Mouse (Mus musculus) frontal cortex, postnatal 14 days (tissue): Measurements from ENCODE around the gene Wscd2.

Source experiments
- DNase-seq, 2 experiments: peaks; one replicate each; pipeline ENCODE4 v3.0.0; 2022; ENCODE audit warnings: low spot score in 2 of 2

Wscd2 gene

DNA sequence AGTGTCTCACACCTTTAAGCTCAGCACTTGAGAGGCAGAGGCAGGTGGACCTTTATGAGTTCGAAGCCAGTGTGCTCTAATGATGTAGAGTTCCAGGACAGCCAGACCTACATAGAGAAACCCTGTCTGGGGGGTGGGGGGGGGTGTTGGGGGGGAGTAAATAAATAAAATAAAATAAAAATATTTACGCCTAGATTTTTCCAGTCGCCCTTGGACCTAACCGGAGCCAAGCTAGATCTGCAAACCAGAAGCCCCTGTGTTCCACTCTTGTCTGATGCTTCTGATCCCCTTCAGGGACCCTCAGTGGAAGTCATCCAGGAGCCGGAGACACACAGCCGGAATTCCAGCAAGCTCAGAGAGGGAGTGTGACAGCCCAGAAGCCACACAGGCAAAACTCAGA, at the start of gene Wscd2:
Gene Wscd2, plus strand, starts transcription at position 301 of the 400 bp plus-strand sequence.
- no peak for DNase-seq

DNA sequence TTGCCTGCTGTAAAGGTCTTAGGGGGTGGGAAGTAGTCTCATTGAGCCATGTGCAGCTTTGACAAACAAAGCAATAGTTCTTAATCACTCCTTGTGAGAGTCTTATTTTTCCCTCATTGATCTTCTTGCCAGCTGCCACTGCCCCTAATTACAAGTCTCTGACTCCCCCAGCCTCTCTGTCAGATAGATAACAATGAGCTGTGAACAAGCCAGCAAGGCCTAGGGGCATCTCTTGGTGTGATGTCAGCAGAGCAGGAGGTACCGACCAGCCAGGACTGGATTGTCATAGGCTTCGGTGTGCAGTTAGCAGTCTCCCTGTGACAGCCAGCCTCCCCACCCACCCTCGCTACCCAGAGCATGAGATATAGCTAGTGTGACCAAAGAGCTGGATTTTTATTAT, 48.0 kb upstream of the Wscd2 start:
- no peak for DNase-seq

DNA sequence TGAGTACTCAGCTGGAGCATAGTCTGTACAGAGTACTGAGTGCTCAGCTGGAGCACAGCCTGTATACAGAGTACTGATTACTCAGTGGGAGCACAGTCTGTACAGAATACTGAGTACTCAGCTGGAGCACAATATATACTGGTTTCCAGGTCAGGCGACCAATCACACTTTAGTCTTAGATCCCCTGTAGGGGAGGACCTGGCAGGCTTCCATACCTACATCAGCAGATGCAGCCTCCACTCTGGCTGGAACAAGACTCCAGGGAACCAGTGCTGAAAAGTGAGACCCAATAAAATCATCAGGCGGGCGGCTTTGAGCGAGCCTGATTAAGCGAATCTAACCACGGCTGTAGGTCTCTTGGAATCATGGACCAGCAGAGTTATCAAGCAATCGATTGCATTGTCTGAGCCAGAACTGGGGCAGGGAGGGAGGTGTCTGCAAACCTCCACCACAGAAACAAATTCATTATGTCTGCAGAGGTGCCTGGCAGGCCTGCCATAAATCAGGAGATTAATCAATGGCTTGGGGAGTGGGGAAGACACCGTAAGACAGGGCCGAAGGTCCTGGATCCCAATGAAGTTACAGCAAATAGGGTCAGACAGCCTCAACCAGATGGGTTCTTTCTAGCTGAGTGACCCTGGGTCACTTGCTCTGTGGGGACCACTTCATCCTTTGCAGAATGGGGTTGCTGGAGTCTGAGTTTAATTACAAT, 42.0 kb upstream of the Wscd2 start:
- DNase-seq, result no peak

DNA sequence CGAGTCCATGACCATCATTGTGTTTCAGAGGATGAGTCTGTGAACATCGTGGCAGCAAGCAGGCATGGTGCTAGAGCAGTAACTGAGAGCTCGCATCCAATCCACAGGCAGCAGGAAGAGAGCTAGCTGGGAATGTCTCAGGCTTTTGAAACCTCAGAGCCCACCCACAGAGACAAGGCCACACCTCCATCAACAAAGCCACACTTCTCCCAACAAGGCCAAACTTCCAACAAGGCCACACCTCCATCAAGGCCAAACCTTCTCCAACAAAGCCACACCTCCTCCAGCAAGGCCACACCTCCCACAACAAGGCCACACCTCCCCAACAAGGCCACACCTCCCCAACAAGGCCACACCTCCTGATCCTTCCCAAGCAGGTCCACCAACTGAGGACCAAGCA, 40.8 kb upstream of the Wscd2 start:
- DNase-seq, result no peak

DNA sequence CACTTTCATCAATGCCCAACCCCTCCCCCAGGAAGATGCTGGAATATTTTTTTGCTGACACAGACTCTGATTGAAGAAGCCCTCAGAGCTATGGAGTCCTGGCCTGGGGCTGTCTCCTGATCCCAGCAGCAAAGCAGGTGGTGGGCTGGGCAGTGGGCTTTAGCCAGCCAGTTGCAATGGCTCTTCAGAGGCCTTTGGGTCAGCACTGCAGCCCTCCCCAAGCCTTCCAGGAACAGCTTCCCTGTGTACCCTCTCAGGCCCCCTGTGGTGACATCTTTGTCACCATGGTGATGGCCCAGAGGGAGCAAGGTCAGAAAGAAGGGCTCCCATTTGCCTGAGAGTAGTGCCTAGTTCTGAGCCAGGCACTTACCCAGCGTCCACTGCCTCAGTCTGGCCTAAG, 37.4 kb upstream of the Wscd2 start:
- no peak for DNase-seq

DNA sequence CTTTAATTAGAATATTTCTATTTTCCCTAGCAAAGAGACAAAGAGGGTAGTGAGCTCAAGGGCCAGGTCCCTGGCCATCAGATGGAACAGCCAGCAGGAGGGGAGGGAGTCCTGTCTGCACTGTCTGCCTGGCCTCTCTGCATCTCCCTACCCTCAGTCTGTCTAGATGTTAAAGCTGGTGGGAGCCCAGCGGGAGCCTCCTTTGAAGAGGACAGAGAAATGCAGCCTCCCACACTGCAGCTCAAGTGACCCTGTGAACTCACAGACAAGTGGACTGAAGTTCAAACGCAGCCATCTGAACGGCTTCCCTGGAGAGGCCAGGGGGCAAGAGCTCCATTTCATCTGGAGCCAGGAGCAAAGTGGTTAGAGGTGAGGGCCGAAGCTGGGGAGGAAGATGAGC, 36.8 kb upstream of the Wscd2 start:
- no peak for DNase-seq

DNA sequence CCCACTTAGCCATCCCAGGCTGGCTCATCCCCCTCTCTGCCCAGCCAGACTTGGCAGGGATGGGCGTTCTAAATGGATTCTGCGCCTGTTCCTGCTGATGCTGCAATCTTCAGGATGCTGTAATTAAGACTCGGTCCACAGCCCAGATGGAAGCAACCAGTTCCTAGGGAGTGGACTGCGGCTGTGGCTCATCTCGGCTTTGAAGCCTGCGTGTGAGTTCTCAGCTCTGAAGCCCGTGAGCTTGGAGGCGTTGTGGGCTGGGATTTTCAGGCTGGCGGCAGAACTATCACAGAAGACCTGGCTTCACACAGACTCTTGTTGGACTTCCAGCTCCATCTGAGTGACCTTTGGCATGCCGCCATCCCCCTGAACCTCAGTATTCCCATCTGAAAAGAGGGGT, 34.1 kb upstream of the Wscd2 start:
- DNase-seq, result no peak

DNA sequence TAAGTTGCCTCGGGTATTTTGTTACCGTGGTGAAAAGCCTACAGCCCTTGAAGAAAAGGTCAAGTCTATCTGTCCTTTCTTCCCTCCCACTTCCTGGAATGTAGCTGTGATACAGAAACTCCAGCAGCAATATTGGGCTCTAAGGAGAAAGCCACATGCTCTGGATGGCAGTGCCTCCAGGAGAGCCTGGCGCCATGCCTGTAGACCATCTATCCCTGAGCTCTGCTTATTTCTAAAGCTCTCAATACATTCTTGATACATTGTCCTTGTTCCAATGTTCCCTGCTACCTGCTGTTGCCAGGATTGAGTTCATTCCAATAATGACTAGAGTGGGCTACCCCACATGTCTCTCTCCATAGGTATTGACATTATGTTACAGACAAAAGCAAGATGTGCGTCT, 33.4 kb upstream of the Wscd2 start:
- no peak for DNase-seq

DNA sequence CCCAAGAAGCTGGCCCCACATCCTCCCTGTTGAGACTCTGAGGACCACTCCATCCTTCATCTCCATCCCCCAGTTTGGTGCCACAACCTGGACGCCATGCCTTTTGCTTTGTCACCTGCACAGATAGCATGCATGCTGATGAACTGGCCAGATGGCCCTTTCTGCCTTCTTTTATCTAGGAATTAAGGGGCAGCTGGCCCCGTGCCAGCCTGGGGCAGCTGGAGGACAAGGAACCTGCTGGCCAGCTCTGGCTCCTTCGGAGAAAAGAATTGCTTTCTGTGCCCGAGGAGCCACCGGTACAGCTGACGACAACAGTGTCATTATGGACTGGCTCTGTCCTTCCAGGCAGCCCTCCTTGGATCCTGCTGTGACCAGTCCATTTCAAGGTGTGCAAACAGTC, 32.9 kb upstream of the Wscd2 start:
- DNase-seq, result no peak

DNA sequence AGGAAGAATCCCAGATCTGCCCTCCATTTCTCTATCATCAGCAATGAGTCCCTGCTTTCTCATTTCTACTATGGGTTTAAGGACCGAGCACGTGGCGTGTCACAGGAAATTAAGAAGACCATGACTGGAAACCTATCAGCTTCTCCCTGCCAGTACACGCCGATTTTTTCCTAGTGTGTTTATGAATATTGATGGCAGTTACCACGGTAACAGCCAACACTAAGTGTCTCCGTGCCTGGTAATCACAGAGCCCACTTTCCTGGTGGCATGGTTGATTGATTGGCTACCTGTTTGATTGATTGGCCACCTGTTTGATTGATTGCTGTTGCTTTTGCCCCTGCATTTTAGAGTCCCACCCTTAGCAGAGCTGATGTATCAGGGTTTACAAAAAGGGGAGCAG, 30.2 kb upstream of the Wscd2 start:
- DNase-seq, result no peak

DNA sequence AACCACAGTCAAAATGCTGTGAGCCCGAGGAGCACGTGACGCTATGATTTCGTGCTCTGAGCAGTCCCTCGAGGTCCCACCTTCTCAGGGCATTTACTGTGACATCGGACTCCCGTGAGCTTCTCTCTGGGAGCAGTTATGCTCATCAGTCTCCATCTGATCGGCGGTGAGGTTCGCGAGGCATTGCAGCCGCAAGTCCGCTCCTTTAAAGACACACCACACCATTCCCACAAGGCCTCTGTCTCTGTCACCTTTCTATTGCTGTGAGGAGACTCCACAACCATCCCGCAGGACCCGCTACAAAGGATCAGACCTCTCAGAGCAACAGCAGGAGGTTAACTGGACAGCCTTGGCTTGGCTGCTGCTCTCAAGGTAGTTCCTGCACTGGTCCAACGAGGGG, 28.6 kb upstream of the Wscd2 start:
- no peak for DNase-seq

DNA sequence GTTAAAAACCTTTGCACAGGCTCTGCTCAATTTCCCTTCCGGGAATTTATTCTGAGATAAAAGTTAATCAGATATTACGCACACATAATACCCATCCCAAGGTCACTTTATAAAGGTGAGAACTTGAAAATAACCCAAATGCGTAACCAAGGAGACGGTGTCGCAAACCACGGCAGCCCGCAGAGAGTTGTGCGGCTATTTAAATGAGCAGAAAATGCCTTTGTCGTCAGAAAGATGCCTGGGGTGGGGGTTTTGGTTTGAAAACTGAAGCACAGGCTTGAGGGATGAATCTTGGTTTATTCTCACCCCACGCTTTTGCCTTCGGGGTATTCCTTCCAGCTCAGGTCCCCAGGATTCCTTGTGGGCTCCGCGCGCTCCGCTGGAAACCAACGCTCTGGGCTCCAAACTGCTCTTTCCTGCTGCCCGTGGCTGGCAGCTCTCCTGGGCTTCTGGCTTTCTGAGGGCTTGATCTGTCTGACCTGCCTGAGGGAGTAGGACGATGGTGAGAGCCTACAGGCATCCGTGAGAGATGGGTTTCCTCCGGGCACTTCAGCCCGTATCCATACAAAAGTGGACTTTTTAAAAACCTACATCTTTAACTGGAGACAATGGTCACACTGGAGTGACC, 28.0 kb upstream of the Wscd2 start:
- DNase-seq, result no peak

DNA sequence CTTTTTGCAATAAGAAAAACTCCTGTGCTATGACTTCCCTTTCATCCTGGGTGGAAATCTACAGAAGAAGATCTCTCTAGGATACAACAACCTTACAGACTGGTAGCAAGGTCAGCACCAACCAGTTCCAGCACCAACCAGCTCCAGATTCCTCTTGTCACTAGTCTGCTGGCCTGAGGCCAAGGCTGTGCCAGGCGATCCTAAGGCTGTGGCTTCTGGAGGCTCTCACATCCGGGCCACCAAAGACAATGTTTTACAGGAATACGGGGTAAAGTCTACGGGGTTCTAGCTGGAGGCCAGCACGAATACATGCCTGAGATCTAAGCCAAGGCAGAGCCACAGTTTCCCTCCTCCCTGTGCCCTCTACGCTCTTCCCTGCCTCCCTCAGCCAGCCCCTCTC, 25.4 kb upstream of the Wscd2 start:
- DNase-seq, result no peak

DNA sequence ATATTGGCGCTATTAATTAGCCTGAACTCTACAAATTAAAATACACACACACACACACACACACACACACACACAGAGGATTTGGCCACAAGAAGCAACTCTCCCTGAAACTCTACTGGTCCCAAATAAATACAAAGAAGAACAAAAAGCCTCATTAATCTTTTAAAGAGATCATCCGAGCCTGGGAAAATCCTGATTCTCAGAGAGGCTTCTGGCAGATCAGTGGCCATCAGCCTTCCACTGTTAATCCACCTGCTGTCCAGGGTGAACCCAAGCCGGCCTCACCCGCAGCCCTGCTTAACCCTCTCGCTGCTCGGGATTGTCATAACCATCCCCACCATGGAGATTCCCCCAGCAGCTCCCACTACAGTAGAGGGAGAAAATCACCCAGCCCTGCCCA, 23.6 kb upstream of the Wscd2 start:
- no peak for DNase-seq

DNA sequence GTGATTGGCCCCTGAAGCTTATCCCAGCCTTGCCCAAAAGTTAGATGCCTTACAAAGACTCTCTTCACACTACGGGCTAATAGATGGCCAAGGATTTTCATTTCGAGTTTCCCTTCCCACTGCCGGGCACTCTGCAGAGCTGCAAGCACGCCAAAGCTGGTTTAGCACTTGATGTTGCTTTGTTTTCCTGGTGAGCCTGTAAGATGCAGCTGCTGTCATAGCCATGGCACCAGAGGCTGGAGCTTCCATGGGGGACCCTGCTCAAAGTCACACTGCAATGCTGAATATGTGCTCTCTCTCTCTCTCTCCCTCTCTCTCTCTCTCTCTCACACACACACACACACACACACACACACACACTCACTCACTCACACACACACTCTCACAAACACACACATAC, 23.1 kb upstream of the Wscd2 start:
- no peak for DNase-seq

DNA sequence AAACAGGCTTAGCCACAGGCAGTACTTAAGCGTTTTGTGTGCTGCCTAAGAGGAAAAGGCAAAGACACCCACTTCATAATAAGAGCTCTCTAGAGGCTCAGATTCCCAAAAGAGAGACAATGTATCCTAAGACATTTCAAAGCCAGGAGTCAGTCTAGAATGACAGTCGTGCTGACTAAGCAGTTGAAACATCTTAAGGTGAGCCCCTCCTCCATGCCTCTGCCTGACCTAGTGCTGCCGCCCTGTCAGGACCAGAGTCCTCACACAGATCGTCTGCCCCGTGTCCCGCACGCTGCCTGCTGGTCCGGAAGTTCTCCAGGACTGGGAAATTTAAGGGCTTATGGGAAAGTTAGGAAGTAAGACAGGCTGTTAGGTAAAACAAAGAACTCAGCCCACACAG, 22.4 kb upstream of the Wscd2 start:
- no peak for DNase-seq

DNA sequence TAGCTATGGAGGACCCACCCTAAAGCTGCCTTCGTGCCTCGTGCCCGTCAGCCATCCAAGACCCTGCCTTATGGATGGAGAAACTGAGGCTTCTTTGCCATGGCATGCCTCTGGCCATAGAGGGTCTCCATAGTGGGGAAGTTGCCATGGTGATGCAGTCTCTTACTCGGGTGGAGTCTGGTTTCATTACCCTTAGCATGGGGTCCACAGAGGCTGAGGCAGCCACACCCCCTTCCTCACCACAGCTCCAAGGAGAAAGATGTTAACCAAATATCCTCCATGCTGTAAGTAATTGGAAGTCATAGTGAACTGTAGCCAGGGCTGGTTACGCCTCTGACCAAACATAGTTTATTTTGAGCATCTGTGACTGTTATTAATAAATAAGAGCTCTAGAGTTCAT, 21.5 kb upstream of the Wscd2 start:
- DNase-seq, result no peak

DNA sequence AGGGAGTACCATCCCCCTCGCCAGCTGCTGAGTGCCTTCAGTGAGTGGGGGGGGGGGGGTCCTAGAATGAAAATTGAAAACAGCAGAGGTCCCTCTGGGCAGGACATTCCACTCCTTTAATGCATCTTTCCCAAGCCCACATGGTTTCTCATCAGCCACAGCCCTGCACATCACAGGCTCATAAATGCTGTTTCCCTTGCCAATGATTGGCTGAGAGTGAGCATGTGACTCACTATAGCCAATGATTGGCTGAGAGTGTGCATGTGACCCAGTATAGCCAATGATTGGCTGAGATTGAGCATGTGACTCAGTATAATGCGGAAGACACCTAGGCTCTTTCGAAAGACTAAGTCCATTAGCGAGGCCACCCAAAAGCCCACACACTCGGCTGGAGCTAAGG, 20.9 kb upstream of the Wscd2 start:
- no peak for DNase-seq

DNA sequence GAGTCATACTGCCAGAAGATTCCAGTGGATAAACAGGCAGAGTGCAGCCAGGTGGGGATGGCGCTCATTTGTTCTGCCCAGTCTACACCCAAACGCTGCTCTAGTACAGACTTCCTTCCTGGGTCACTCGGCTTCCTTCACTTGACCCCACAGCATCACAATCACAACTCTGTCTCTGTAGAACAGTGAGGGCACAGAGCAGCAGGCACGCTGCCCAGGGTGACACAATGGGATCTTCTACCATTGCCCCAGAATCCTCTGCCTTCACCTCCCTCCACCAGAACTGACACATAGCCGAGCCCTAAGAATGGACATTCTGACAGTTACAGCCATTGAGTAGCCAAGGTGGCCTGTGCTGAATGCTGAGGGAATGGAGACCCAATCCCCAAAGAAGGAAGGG, 20.3 kb upstream of the Wscd2 start:
- no peak for DNase-seq

DNA sequence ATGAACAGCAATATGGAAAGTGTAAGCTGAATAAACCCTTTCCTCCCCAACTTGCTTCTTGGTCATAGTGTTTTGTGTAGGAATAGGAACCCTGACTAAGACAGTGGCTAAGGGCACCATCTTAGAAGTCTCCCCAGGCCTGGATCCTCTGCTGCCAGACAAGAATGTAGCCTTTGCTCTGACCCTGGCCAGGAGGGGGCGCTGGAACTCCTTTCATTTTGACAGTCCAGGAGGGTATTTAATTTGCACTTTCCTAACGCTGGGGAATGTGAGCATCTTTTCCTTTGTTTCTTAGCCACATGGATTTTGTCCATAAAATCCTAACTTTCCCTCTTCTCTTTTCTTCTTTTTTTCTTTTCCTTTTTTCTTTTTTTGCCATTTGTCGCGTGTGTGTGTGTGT, 18.7 kb upstream of the Wscd2 start:
- peak in 1 of 2 experiments; percentile 60 for DNase-seq

DNA sequence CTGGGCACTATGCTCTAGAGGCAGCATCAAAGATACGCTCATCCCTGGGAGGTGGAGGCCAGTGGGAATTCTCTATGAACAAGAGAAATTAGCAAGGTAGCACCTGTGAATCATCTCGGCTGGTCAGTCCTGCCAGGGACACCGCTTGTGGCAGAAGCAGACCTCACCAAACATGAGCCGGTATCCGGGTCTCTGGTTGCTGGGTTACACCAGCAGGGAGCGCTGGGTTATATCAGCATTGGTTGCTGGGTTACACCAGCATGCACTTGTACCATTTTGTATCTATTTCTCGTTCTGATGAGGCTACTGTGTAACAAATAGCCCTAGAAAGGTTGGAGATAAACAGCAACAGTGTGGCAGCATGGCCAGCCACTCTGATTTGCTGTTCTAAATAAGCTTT, 17.8 kb upstream of the Wscd2 start:
- DNase-seq, result no peak

DNA sequence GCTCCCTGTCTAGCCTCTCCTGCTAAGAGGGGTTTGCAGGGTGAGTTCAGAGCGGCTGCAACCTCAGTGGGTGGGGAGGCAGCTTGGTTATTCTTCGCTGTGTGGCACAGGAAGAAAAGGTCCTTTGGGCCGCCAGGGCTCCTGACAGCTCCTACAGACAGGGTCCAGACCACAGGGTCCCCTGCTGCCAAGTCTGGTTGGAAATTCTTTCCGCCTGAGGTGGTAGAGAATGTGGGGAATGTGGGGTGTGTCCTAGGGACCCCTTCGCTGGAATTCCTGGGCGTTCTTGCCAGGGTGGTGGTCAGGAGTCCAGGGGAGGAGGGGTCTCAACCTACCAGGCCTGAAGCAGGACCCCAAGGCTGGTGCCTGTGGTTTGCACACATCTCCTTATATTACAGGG, 13.3 kb upstream of the Wscd2 start:
- no peak for DNase-seq

DNA sequence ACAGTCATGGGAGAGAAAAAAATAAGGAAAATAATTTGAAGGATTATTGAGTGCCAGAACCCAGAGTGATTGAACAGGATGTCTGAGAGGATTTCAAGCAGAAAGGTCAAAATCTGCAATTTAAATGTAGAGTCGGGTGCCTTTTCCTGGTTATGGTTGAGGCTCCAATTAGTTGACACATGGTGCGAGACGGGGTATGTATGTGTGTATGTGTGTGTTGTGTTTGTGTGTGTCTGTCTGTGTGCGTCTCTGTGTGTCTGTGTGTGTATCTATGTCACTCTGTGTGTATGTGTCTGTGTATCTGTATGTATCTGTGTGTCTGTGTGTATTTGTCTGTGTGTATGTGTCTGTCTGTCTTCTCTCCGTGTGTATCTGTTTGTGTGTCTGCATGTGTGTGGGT, 11.1 kb upstream of the Wscd2 start:
- no peak for DNase-seq

DNA sequence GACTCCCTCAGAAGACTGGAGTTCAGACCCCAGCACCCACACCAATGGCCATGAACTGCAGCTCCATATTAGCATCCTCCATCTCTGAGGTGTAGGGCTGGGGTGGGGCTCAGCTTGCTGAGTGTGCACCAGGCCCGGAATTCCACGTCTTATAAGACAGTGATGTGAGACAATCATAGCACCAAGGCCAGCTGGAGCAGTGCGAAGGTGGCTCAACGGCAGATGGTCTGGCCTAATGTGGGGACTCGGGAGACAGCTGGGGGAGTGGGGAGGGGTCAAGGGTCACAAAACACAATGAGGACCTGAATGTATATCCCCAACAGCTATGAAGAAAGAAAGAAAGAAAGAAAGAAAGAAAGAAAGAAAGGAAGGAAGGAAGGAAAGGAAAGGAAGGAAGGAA, 9.7 kb upstream of the Wscd2 start:
- no peak for DNase-seq
